ENCODE assay signal across 15 mouse cellular contexts in genomic region chr3:68246154-68246553, GRCm38 (mm10).
DNase-seq lines count a peak whose midpoint lies in the region; TF ChIP-seq lines count a peak whose summit lies in the region.
"Had no signal": no experiment of that assay in that cellular context is flagged by ENCODE, and none has a peak within 500 bp of the region (broad histone marks: within the 10 kb centered on the region; RNA-seq: fewer than 3 reads in every experiment).

No protein-coding gene starts in this region.

- no peak for TF ChIP-seq CTCF in lung, adult 2 months (IDR thresholded peaks at IDR 0.05; ENCODE audit: insufficient read depth, low read length)

- DNase-seq in heart, postnatal 4 days, result peak; percentile 7
- DNase-seq in heart, adult 18-20 months, result no peak
- DNase-seq in right cerebral cortex, adult 18-20 months, result peak; percentile 25
- DNase-seq in right cerebral cortex, postnatal 25 days, result no peak
- DNase-seq in lung, adult 2 months, result peak; percentile 8
- DNase-seq in right cerebral cortex, postnatal 10 days (ENCODE audit: low spot score in 2 of 2), result peak; percentile 51 to 67
- DNase-seq in heart, postnatal 10 days, result no peak
- no peak for DNase-seq in heart, postnatal 14 days
- DNase-seq: adrenal gland, adult 8-10 months; kidney, adult 9 months had no signal

- intact Hi-C loops in heart, postnatal 10 days (cut with DNase I), result no loop called here
- intact Hi-C loops in heart, postnatal 14 days (cut with DNase I), result no loop called here

- H3K4me1 ChIP-seq in lung, adult 2 months (ENCODE audit: control insufficient read depth, insufficient read depth, low read length), result no peaks in the 10 kb centered on the region; the same call in 1 of the 2 replicates
- H3K4me1 ChIP-seq: heart, embryonic 10.5 days; hindbrain, embryonic 12.5 days; midbrain, embryonic 12.5 days had no signal

- no peak for TF ChIP-seq POLR2A in lung, adult 2 months (IDR thresholded peaks at IDR 0.05; ENCODE audit: borderline replicate concordance, extremely low read depth, low read depth, low read length)

- H3K4me3 ChIP-seq in lung, adult 2 months (replicated peaks; ENCODE audit: extremely low read depth, low read depth, low read length), result no peak overlapping the region
- H3K4me3 ChIP-seq: erythroblast, embryonic 14.5 days; heart, embryonic 10.5 days; hindbrain, embryonic 12.5 days; limb, embryonic 12.5 days; midbrain, embryonic 12.5 days had no signal

- 48% methylated on average over 4 of the region's 4 CpGs for WGBS in lung, adult 2 months

Comparison
In these comparisons a context has a peak if more than half of its experiments do, and no peak if none do; other contexts are left out.
1. DNase-seq: peak in heart, postnatal 4 days (single experiment), right cerebral cortex, adult 18-20 months (single experiment), lung, adult 2 months (single experiment) and right cerebral cortex, postnatal 10 days (2 of 2); none in heart, adult 18-20 months (0 of 2), right cerebral cortex, postnatal 25 days (single experiment), heart, postnatal 10 days (0 of 2) and heart, postnatal 14 days (0 of 2).